Mouse (Mus musculus) spleen, adult 18-20 months (tissue): ENCODE data around the gene Vmn1r22.
"Not testable (repeated sequence)": the region's sequence is repeated elsewhere in the genome, so short reads cannot be mapped to it uniquely, and the experiment has no call there.

Experiments
- DNase-seq, 2 experiments: peaks; one replicate each; pipeline ENCODE4 v3.0.0; 2022; ENCODE audit warnings: mixed read lengths in 2 of 2

The Vmn1r22 gene

DNA sequence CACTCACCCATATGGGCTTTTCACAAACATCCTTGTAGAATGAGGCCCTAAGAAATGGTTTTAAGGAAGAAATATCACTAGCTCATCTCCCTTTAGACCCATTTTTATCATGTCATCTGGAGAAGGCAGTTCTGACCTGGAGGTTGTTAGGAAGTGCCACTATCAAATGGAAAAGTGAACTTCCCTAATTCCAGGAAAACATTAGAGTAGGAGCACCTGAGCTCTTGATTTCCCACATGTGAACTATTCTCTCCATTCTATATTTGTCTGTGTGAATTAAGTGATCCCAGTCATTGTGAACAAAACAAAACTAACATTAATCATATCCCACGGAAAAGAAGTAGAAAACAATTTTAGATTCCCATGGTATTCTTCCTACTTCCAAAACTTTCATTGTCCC is at the start of gene Vmn1r22:
Gene Vmn1r22 (minus strand): TSS at position 101 of the 400 bp plus-strand sequence.
- DNase-seq = no peak

DNA sequence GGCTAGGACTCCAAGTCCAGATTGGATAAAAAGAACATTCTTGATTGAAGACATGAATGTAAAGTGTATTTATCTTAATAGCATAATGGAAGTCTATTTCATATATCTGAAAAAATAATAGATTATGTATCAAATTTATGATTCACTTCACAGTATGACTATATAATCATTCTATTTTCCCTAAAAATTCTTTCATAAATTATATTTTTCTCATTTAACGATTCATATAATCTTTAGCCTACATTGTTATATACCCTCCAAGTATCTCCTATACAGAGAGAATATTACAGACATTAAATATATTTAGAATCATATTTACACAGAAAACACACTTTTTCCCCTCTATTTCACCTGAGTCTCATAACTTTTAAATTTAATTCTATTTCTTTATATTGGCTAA is 18.9 kb upstream of the Vmn1r22 start, which contains the start of gene Vmn1r23:
Gene Vmn1r23 (minus strand): TSS at position 101 of the 400 bp plus-strand sequence.
- DNase-seq = no peak

DNA sequence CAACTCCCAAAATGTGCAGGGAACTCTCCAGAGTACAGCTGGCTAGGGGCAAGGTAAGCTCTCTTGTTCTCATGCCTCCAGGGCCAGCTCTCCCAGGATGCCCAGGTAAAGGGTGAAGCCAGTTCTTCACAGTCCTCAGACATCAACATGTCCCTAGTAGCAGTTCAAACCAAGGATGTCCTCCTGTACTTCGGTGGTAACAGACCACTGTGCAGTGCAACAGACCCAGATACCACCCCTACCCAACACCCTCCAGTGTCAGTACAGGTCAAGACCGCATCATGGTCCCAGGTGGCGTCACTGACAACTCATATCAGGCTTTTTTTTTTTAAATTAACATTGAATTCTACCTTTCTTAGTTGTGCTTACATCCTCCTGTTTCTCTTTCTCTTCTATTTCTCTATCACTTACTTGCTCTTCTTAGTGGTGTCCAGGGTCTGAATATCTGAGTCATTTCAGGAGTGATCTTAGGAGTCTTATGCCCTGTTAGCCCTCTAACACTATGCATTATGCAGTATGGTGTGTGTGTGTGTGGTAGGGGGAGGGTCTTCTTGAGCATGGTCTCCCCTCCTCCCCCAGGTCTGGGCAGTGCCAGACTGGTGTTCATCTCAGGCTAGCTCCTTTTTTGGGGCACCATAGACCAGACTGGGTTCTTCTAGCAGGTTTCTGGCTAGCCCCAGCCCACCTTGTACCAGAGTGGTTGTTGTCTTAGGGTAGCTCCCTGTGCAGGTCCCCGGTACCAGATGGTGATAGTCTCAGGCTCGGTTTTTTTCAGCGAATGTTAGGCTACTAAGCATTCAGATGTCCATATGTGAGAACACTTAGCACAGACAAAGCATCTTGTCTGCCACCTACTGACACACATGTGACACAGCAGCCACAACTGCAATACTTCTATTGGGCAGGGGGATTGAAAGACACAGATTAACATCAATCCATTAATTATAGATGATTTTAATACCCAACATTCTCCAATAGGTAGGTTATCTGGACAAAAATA is 48.5 kb downstream of the Vmn1r22 start:
- DNase-seq = peak in 1 of 2 experiments; percentile 4

DNA sequence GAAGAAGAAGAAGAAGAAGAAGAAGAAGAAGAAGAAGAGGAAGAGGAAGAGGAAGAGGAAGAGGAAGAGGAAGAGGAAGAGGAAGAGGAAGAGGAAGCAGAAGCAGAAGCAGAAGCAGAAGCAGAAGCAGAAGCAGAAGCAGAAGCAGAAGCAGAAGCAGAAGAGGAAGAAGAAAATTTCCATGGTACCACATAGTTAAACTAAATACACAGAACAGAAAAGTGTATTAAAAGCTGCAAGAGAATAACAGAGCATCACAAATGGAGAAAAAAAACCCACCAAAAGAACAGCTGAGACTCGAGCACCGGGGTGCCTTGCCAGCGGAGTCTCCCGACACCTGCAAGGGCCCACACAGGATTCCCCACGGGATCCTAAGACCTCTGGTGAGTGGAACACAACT is 56.7 kb downstream of the Vmn1r22 start:
- DNase-seq = not testable (repeated sequence)

DNA sequence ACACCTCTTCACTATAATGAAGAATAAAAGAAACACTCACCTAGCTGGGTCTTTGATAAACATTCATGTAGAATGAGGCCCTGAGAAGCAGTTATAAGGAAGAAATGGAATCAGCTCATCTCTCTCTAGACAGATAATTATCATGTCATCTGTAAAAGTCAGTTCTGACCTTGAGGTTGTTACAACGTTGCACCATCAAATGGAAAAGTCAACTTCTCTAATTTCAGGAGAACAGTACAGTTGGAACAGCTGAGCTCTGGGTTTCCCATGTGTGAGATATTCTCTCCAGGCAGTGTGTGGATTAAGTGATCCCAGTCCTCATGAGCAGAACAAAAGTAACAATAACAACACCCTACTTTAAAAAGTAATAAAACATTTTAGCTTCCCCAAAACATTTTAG is 57.5 kb downstream of the Vmn1r22 start, which contains the start of gene Vmn1r21:
Gene Vmn1r21 (minus strand): TSS at position 58 of the 400 bp plus-strand sequence.
- DNase-seq = no peak
